Mouse (Mus musculus): ENCODE data around the gene Hspa1l. TPM values are rescaled to one million over a fixed set of nuclear protein-coding genes. Genes with fewer than 3 reads are reported as not detected.
A peak's percentile ranks its signal among the peaks of the same experiment; 100 is the strongest.
"Not testable (repeated sequence)": the region's sequence is repeated elsewhere in the genome, so short reads cannot be mapped to it uniquely, and the experiment has no call there.

The Hspa1l gene
- polyA plus RNA-seq, 1 experiment from 2014 or later: 0.99 TPM

GRCm38 (mm10) chr17:34960702-34961493, 11.6 kb upstream of the Hspa1l start:
- ATAC-seq (ENCODE audit: low read depth) (no peak), DNase-seq (ENCODE audit: low spot score) (peak; percentile 73)
- Histone ChIP-seq H3K4me1 (ENCODE audit: control insufficient read depth, insufficient read depth, low read length) (no peaks in the 10 kb centered on the region), H3K9me3 (ENCODE audit: control insufficient read depth, low read length) (no peaks in the 10 kb centered on the region), H3K27ac (replicated peaks; ENCODE audit: low read depth, low read length) (peak overlapping the region; percentile 89; the same call in 1 of the 2 replicates), H3K4me3 (ENCODE audit: low read depth, low read length) (no peak overlapping the region), H3K4me2 (ENCODE audit: low read depth, low read length) (no peak overlapping the region), H3K36me3 (ENCODE audit: control insufficient read depth, insufficient read depth, low read length) (no peaks in the 10 kb centered on the region), H3K27me3 (replicated peaks; ENCODE audit: control insufficient read depth, insufficient read depth, low read length) (peaks cover 3% of the 10 kb centered on the region; the same call in 1 of the 2 replicates), H3K9ac (ENCODE audit: low read depth, low read length) (no peak overlapping the region; the same call in 1 of the 2 replicates)

GRCm38 (mm10) chr17:34962125-34962524, 10.4 kb upstream of the Hspa1l start:
- no peak overlapping the region for H3K4me2 ChIP-seq (ENCODE audit: low read depth, low read length)
- no peaks in the 10 kb centered on the region for H3K4me1 ChIP-seq (ENCODE audit: control insufficient read depth, insufficient read depth, low read length)
- no peak overlapping the region for H3K9ac ChIP-seq (ENCODE audit: low read depth, low read length)
- peak overlapping the region; percentile 50; the same call in 1 of the 2 replicates for H3K27ac ChIP-seq (replicated peaks; ENCODE audit: low read depth, low read length)
- ATAC-seq (ENCODE audit: low read depth) (no peak), DNase-seq (ENCODE audit: low spot score) (no peak)
- H3K27me3 ChIP-seq (replicated peaks; ENCODE audit: control insufficient read depth, insufficient read depth, low read length): no peaks in the 10 kb centered on the region
- no peaks in the 10 kb centered on the region for H3K36me3 ChIP-seq (ENCODE audit: control insufficient read depth, insufficient read depth, low read length)
- H3K4me3 ChIP-seq (ENCODE audit: low read depth, low read length): no peak overlapping the region
- WGBS: 11% methylated on average over 3 of the region's 3 CpGs
- H3K9me3 ChIP-seq (ENCODE audit: control insufficient read depth, low read length): no peaks in the 10 kb centered on the region

- DNase-seq (ENCODE audit: low spot score) (no peak), ATAC-seq (ENCODE audit: low read depth) (no peak)
- Histone ChIP-seq H3K4me3 (ENCODE audit: low read depth, low read length) (no peak overlapping the region), H3K4me2 (ENCODE audit: low read depth, low read length) (no peak overlapping the region), H3K36me3 (ENCODE audit: control insufficient read depth, insufficient read depth, low read length) (no peaks in the 10 kb centered on the region), H3K9me3 (ENCODE audit: control insufficient read depth, low read length) (no peaks in the 10 kb centered on the region), H3K9ac (ENCODE audit: low read depth, low read length) (no peak overlapping the region), H3K27me3 (replicated peaks; ENCODE audit: control insufficient read depth, insufficient read depth, low read length) (peaks cover under 1% of the 10 kb centered on the region; the same call in 1 of the 2 replicates), H3K4me1 (ENCODE audit: control insufficient read depth, insufficient read depth, low read length) (no peaks in the 10 kb centered on the region), H3K27ac (replicated peaks; ENCODE audit: low read depth, low read length) (no peak overlapping the region)
- WGBS: 57% methylated on average over 1 of the region's 1 CpGs
These were observed 9.7 kb upstream of the Hspa1l start for GRCm38 (mm10) chr17:34962841-34963240.

GRCm38 (mm10) chr17:34964640-34965049, 7.9 kb upstream of the Hspa1l start:
- DNase-seq (ENCODE audit: low spot score): no peak
- no peaks in the 10 kb centered on the region for H3K4me1 ChIP-seq (ENCODE audit: control insufficient read depth, insufficient read depth, low read length)
- no peak overlapping the region for H3K4me3 ChIP-seq (ENCODE audit: low read depth, low read length)
- no peak overlapping the region for H3K4me2 ChIP-seq (ENCODE audit: low read depth, low read length)
- no peak for ATAC-seq (ENCODE audit: low read depth)
- peaks cover 19% of the 10 kb centered on the region for H3K27me3 ChIP-seq (replicated peaks; ENCODE audit: control insufficient read depth, insufficient read depth, low read length)
- H3K9me3 ChIP-seq (ENCODE audit: control insufficient read depth, low read length): no peaks in the 10 kb centered on the region
- H3K27ac ChIP-seq (replicated peaks; ENCODE audit: low read depth, low read length): no peak overlapping the region
- H3K9ac ChIP-seq (ENCODE audit: low read depth, low read length): no peak overlapping the region
- 43% methylated on average over 1 of the region's 1 CpGs for WGBS
- H3K36me3 ChIP-seq (ENCODE audit: control insufficient read depth, insufficient read depth, low read length): no peaks in the 10 kb centered on the region

- Histone ChIP-seq H3K4me3 (ENCODE audit: low read depth, low read length) (no peak overlapping the region), H3K9ac (ENCODE audit: low read depth, low read length) (no peak overlapping the region), H3K27ac (replicated peaks; ENCODE audit: low read depth, low read length) (no peak overlapping the region), H3K9me3 (ENCODE audit: control insufficient read depth, low read length) (no peaks in the 10 kb centered on the region), H3K36me3 (ENCODE audit: control insufficient read depth, insufficient read depth, low read length) (no peaks in the 10 kb centered on the region), H3K27me3 (replicated peaks; ENCODE audit: control insufficient read depth, insufficient read depth, low read length) (peaks cover 21% of the 10 kb centered on the region), H3K4me2 (ENCODE audit: low read depth, low read length) (no peak overlapping the region), H3K4me1 (ENCODE audit: control insufficient read depth, insufficient read depth, low read length) (no peaks in the 10 kb centered on the region)
- ATAC-seq (ENCODE audit: low read depth) (no peak), DNase-seq (ENCODE audit: low spot score) (no peak)
- 76% methylated on average over 5 of the region's 5 CpGs for whole genome bisulfite sequencing
These were observed 6.9 kb upstream of the Hspa1l start for GRCm38 (mm10) chr17:34965627-34966026.

- not testable (repeated sequence) for DNase-seq (ENCODE audit: low spot score); H3K4me1 ChIP-seq (ENCODE audit: control insufficient read depth, insufficient read depth, low read length); H3K4me3 ChIP-seq (ENCODE audit: low read depth, low read length); H3K9me3 ChIP-seq (ENCODE audit: control insufficient read depth, low read length); H3K36me3 ChIP-seq (ENCODE audit: control insufficient read depth, insufficient read depth, low read length); H3K27ac ChIP-seq (replicated peaks; ENCODE audit: low read depth, low read length); ATAC-seq (ENCODE audit: low read depth); H3K9ac ChIP-seq (ENCODE audit: low read depth, low read length); H3K4me2 ChIP-seq (ENCODE audit: low read depth, low read length)
- peaks cover 21% of the 10 kb centered on the region for H3K27me3 ChIP-seq (replicated peaks; ENCODE audit: control insufficient read depth, insufficient read depth, low read length)
- 71% methylated on average over 5 of the region's 11 CpGs for whole genome bisulfite sequencing
These were observed 2.7 kb upstream of the Hspa1l start, which contains the start of gene Gm20481 for GRCm38 (mm10) chr17:34969822-34970221. TSS of gene Gm20481 (plus strand) at chr17:34969912.

- H3K4me1 ChIP-seq (ENCODE audit: control insufficient read depth, insufficient read depth, low read length); H3K9ac ChIP-seq (ENCODE audit: low read depth, low read length); H3K9me3 ChIP-seq (ENCODE audit: control insufficient read depth, low read length); H3K27ac ChIP-seq (replicated peaks; ENCODE audit: low read depth, low read length); H3K36me3 ChIP-seq (ENCODE audit: control insufficient read depth, insufficient read depth, low read length); H3K4me3 ChIP-seq (ENCODE audit: low read depth, low read length); ATAC-seq (ENCODE audit: low read depth); H3K4me2 ChIP-seq (ENCODE audit: low read depth, low read length); DNase-seq (ENCODE audit: low spot score): not testable (repeated sequence)
- H3K27me3 ChIP-seq (replicated peaks; ENCODE audit: control insufficient read depth, insufficient read depth, low read length): peaks cover 21% of the 10 kb centered on the region
- 24% methylated on average over 7 of the region's 37 CpGs for WGBS
These were observed 1.7 kb upstream of the Hspa1l start for GRCm38 (mm10) chr17:34970850-34971249.

- peak overlapping the region; percentile 64 for H3K4me2 ChIP-seq (ENCODE audit: low read depth, low read length)
- not testable (repeated sequence) for DNase-seq (ENCODE audit: low spot score); H3K9ac ChIP-seq (ENCODE audit: low read depth, low read length); H3K4me1 ChIP-seq (ENCODE audit: control insufficient read depth, insufficient read depth, low read length); H3K27ac ChIP-seq (replicated peaks; ENCODE audit: low read depth, low read length); H3K36me3 ChIP-seq (ENCODE audit: control insufficient read depth, insufficient read depth, low read length); H3K9me3 ChIP-seq (ENCODE audit: control insufficient read depth, low read length)
- H3K4me3 ChIP-seq (ENCODE audit: low read depth, low read length): peak overlapping the region; percentile 36
- ATAC-seq (ENCODE audit: low read depth): peak; percentile 53
- no CpG with 5 or more reads among the region's 43 CpGs for WGBS
- peaks cover 21% of the 10 kb centered on the region for H3K27me3 ChIP-seq (replicated peaks; ENCODE audit: control insufficient read depth, insufficient read depth, low read length)
These were observed 822 bp upstream of the Hspa1l start for GRCm38 (mm10) chr17:34971694-34972068.
